Mouse (Mus musculus) layer of hippocampus, adult 11-12 months (tissue): ENCODE data around the gene Gm37240.

Source experiments
- DNase-seq: peaks from one replicate; pipeline ENCODE4 v3.0.0; 2022; ENCODE audit warnings: low spot score

The Gm37240 gene

DNA sequence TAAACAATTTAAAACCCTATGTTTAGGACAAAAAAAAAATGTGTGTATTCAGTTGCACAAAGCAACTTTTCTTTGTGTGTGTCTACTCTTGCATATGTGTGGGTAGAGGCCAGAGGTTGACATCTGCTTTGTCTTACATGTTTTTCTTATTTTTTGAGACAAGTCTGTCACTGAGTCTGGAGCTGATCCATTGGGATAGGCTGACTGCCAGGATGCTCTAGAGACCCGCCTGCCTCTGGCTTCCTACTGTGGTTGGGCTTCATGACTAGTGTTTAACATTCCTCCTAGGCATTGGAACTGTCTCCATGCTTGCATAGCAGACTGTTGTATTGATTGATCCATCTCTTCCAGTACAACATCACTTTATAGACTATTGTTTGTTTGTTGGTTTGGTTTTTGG lies 1058.0 kb downstream of the Gm37240 start:
- no peak for DNase-seq

DNA sequence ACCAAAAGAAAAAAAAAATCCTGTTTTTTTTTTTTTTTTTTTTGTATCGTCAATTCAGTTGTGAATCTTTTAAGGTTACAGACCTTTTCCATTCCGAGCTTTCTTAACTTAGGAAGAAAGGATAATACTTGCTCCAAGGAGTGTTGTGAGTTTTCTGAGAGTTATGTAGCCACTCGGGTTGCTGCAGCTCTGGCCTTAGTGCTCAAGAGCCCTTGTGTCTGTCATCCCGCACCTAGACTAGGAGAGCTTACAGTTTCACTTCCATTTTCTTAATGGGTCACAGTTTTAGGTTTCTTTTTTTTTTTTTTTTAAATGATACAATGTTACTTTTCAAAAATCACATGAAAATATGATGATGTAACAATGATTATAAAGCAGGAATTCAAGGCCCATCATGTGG lies 1059.7 kb downstream of the Gm37240 start:
- DNase-seq = no peak

DNA sequence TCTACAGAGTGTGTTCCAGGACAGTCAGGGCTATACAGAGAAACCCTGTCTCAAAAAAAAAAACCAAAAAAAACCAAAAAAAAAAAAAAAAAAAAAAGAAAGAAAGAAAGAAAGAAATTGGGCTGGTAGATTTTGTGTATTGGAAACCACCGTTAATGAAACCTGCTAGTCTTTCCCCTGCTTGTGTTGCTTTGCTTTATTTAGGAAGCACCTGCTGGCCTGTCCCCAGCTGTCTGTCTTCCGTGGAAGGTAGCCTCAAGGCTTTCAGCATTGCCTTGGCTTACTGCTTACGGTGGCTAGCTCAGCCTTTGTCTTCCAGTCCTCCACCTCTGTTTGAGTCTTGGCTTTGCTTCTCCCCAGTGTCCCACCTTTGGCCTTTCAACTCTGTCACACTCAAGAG lies 1060.4 kb downstream of the Gm37240 start:
- DNase-seq = no peak

DNA sequence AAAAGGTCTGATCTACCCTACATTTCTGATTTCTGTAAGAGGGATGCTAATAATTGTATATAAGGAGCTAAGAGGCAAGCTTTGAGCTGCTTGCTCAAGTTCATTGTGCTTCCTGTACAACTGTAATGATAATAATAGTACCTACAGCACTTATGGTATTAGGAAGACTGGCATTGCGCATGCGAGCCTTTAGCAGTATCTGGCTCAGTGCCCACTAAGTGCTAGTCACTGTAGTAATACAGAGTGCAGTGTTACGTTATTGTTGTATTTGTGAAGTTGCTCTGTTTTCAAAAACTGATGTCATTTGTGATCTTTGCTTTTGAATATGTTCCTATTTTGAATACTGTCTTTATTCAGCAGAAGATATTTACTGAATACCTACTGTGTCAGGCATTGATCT lies 1060.9 kb downstream of the Gm37240 start:
- DNase-seq = no peak

DNA sequence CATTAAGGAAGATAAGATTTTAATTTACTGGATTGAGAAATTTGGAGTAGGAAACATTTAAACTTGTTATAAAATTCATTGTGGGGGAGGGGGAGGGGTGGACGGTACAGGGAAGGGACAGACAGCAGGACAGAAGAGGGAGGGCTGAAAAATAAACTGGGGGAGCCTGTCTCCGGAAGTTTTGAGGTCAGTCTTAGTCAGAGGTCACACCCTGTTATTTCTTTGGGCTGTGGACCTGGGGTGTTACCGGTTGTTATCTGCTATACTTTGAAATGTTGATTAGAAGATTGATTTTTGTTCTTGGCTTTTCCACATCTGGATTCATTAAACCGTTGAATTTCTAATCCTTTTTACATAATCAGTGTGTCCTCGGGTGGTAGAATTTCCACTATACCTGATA lies 1061.3 kb downstream of the Gm37240 start:
- no peak for DNase-seq

DNA sequence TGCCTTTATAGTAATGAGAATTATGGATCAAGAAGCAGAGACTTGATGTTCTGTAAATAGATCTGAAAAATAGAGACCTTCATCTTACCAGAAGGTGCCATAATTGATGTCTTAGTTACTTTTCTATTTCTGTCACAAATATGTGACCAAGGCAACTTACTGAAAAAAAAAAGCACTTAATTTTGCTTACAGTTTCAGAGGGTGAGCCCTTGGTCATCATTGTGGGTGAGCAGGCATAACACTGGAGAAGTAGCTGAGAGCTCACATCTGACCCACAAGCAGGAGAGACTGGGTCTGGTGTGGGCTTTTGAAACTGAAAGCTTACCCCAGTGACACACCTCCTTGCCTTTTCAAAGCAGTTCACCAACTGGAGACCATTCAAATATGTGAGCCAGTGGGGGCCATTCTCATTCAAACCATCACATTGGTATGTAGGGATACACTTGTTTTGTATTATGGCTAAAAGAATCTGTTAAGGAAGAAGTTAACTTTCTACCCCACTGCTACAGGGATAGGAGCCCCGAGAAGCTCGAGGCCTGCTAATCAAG lies 1066.6 kb downstream of the Gm37240 start:
- no peak for DNase-seq

DNA sequence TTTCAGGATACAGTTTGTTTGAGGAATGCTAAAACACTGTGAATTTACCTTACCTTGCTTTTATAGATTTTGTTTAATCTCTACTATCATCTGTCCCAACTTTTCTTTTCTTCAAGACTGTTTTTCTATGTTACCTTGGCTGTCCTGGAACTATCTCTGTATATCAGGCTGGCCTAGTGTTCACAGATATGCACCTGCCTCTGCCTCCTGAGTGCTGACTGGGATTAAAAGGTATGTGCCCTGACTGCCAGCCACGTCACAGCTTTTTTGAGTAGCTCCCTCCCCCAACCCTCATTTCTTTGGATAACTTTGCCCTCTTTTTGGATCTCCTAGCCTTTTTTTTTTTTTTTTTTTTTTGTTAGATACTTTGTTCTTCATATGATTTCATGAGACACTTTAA lies 1070.4 kb downstream of the Gm37240 start:
- no peak for DNase-seq

DNA sequence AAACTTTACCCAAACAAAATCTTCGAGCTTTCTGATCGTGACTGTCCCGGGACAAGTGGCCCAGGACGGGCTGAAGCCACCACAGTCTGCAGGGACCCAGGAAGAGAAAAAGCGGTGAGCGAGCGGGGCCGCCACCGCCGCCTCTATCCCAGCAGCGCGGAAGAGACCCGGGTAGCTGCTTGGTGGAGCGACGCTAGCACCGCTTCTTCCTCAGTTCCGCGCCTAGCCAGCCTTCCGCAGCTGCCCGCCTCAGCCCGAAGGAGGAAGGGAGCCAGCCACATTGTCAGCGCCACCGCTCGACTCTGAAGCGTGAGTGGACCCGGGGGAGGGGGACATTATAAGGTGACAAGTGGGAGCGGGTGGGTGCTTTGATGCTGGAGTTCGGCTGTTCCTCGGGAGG lies 1071.9 kb downstream of the Gm37240 start:
- DNase-seq = peak; percentile 26

DNA sequence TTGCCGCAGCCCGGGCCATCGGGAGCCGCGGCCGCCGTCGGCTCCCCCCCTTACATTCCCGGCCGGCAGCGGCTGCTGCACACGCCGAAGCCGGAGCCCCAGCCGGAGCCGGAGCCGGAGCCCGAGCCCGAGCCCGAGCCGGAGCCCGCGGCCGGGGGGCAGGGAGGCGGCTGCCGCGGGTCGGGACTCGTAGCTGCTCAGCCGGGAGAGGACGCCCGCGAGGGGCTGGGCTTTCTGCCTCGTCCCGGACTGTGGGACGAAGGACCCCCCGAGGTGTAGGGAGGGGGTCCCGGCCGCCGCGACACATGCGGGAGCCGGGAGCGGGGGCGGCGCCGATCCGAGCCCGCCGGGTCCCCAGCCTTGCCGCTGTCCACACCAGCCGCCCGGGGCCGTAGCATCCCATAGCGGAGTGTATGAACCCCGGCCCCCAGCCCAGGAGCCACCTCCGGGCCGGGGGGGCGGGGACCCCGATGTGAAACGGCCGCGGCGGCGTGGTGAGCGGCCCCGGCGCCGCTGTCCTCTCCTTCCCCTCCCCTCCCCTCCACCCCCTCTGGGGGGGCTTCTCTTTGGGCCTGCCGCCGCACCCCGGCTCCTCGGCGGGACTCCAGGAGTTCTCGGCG lies 1072.4 kb downstream of the Gm37240 start, which contains the start of gene Fbxw7:
Gene Fbxw7 (plus strand): TSS at position 507 of the 620 bp plus-strand sequence.
- peak; percentile 14 for DNase-seq

DNA sequence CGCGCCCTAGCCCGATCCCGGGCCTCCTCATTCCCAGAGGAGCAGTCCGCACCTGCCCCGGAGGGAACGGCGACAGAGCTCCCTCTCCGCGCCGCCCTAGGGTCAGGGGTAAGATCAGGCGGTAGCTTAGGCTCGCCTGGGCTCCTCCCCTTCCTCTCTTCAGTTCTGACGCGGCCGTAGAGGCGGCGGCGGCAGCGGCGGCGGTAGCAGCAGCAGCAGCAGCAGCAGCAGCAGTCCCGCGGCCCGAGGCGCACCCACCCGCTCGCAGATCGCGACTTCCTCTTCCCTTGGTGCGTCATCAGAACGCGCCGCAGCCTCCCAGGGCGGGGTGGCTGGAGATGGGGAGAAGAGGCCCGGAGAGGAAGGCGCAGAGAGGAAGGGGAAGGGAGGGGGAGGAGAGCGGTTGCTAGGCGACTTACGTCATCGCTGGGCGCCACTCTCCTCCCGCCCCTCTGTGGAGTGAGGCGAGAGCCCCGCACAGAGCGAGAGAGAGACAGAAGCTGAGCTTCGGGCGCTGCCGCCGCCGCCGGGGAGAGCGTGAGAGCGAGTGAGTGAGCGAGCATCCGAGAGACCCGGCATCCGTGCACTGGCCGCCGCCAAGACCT lies 1073.1 kb downstream of the Gm37240 start:
- peak; percentile 99 for DNase-seq

DNA sequence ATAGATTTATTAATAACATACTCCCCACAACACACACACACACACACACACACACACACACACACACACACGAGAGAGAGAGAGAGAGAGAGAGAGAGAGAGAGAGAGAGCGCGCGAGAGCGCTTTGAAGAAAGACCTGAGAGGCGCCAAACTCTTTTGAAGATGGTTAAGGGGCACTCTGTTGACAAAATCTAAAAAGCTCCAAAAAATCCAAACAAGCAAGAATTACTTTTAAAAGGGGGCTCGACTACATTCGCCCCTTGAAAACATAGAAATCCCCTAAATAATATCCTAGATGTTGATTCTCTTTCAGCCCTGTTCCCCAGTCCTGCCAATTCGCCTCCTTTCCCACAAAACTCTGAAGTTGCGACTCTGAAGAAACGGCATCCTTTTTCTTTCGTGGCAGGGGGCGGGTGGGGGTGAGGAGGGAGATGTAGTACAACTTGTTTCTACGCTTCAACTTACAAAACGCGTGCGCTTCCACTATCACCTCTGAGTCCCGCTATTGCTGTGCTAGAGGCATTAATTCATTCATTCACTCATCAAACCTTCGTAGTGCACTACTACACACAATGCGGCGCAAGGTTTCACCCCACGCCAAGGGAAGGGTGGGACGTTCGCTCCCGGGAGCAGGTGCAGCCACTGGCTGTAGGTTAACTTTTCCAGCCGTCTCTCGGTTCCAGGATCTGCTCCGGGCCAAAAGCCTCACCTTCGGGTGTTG lies 1073.7 kb downstream of the Gm37240 start:
- no peak for DNase-seq

DNA sequence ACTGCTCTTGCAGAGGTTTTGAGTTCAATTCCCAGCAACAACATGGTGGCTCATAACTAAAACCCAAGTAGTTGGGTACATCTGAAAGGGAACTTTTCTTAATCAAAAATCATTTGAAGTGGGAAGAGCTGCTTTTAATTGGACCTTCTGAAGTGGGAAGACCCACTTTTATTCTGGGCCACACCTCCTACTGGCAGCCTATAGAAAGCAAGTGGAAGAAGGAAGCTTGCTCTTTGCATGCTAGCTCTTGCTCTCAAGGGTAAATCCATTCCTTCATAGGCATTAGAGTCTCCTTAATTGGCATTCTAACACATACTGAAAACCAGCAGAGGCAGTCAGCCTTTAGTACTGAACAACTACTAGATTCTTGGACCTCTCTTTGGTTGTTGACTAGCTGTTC lies 1076.5 kb downstream of the Gm37240 start:
- DNase-seq = no peak

DNA sequence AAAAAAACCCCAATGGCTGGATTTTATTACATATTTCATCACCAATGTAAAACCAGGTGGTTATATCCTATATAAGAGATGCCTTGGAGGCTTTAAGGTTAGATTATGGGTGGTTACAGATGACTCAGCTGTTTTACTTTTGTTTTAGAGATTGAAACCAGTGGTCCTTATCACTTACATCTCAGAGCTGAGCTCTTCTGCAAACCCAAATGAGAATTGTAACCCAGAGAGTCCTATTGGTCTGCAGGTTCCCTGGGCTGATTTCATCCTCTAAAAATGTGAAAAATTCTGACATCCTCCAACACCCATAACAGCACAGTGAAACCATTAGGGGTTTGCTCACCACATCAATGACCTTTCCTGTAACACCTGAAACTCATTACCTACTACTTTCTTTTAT lies 1078.4 kb downstream of the Gm37240 start:
- no peak for DNase-seq

DNA sequence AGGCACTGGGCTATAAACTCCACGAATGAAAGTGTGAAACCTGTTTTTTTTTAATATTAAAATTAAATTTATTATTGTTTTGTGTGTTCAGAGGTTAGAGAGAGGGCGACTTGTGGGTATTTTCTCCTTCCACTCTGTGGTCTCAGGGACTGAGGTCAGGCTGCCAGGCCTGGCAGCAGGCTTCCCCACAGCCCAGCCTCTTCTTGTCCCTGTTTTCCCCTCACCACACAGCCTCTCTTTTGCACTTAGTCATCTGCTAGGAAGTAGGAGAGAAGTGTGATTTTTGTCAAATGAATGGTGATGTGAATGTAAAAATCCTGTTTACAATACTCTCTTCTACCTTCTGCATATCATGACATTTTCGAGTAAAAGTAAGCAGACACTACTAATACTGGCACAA lies 1079.5 kb downstream of the Gm37240 start:
- DNase-seq = no peak

DNA sequence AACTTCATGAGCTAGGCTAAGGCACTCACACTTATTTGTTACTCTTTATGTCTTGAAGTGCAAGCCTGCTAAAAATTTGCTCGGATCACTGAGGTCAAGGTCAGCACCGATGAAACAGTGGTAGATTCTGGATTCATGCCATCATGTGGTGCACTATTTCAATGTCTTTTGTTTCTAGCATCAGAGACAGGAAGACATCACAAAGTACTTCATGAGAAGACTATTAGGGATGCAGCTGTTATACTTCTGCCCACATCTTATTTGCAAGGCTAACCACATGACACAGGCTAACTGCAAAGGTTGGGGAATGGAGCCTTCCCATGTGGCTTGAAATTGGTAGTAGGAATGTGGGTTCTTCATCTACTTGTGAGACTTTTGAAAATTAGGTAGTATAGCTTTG lies 1081.1 kb downstream of the Gm37240 start:
- DNase-seq = no peak

DNA sequence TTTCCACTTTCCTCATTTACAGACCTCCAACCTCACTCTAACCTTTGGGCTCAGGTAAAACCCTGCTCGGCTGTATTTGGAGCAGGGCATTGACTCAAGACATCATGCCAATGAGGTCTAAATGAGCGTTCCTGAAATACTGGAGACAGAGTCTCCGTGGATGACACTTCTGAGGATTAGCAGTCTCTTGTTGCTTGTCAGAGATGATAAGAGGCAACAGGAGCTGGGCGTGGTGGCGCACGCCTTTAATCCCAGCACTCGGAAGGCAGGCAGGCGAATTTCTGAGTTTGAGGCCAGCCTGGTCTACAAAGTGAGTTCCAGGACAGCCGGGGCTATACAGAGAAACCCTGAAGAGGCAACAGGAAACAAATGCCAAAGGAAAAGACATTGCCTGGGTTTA lies 1083.3 kb downstream of the Gm37240 start:
- DNase-seq = no peak

DNA sequence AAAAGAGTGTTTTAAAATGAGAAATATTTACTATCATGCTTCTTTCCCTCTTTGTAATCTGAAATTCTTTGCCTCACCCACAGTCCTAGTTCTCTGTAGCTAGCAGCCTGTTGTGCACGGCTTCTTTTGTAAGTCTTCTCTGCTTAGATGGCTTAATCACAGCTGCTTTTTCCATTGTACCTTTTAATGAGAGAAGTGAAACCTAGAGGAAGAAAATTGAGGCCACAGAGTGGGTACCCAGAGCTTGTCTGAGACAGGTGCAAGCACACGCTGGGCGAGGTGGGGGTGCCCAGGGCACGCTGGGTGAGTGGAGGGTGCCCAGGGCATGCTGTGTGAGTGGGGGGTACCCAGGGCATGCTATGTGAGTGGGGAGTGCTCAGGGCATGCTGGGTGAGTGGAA lies 1099.4 kb downstream of the Gm37240 start:
- DNase-seq = no peak

DNA sequence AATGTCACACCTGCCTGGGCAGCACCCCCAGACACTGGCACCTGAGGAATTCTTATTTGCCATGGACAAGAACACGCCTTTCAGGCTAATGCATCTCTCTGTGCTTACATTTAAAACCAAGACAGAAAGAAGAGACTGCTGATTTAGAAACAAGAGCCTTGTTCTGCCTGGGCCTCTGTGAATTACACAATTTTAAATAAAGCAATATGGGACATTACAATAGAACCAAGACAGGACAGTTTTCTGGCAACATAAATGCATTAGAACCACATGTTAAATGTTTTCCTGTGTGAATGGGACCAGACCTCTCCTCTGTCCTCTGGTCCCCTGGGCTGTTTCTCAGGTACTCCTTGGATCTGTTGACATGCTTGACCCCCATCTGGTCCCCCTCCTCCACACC lies 1111.2 kb downstream of the Gm37240 start:
- no peak for DNase-seq

DNA sequence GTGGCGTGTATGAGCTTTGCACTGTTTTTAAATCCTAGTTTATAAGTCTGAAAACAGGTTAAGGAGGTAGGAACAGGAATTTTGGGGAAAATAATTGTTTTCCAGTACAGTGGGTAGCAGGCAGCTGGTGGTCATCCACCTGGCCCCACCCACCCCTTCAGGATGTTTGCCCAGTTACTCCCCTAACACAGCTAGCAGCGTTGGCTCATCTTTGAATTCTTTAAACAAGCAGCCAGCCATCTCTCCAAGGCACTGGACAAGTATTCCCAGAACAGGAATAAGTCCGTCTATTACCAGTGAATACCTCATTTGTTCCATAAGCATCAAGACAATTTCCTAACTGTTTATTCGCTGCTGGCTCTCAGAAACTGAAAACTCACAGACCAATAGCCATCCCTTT lies 1111.7 kb downstream of the Gm37240 start:
- no peak for DNase-seq

DNA sequence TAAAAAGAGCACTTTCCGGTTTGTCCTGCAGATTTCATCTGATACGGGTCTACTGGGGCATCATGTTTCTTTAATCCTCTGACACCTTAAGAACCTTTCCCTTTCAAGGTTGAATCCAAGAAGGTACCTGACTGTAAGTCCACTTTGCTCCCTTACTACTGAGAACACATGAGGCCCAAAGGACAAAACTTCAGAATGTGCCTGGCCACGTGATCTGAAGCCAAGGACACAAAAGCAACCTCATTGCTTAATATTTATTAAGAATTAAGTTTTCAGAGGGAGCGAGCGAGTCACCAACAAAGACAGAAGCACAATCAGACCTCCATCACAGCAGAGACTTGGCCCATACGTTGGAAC lies 1112.3 kb downstream of the Gm37240 start:
- DNase-seq = no peak

DNA sequence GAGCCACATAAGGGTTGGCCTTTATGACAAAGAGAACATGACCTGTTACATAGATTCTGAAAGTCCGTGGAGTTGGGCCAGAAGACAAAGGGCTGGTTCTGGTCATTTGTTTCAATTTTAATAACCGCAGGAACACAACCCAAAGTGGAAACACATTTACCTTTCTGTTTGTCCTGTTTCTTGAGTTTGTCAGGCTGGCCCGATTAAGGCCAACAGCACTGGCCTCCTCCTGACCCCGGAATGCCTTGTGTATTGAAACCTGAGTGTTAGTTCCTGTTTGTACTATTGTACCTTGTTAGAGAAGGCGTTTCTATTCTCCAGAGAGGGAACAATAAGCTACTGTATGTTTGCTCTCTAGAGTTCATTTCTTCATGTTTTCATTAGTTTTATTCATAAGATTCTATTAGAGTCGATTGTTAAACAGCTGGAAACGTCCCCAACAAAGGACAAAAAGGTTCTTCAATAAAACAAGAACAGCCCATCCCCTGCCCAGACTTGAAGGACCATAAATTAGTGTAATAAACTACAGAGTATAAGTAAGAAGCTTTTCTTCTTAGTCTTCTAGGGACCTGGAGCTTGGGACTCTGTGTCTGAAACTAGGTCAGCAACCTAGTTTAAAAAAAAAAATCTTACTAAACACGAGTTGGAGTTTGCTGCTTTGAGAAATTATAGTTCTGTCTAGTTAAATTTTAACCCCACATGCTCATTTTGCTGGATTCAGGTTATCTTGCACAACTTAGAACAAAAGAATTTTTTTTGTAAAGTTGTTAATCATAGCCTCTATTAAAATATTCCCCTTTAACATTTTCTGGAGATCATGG lies 1112.9 kb downstream of the Gm37240 start:
- DNase-seq = no peak

DNA sequence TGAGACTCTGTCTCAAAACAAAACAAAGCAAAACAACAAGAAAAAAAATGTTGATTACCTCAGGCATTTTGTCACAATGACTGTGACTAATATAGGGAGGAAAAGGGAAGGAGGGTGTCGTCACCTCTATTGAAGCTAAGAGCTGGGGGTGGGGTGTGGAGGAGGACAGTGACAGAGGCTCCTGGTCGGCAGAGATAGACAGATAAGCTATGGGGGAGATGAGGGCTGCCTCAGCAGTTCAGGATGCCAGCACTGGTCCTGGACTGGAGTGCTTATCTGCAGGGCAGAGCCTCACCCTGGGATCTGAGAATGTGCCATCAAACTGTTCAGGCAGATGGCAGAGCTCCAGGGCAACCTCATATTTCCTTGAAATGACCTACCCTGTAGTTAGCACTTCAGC lies 1115.3 kb downstream of the Gm37240 start:
- no peak for DNase-seq

DNA sequence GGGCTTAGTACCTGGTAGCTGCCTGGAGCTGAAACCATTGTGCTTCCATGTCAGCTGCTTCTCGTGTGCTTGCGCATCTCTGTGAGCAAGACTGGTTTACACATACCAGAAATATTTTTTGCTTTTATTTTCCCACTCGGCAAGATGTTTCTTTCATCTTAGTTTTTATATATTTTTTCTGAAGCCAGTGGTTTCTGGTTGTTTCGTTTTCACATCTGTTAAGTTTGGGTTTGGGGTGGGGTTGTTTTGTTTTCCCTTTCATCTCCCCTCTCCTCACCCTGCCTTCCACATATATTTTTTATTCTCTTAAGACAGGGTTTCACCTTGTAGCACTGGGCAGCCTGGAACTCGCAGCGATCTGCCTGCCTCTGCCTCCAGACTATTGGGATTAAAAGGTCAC lies 1116.8 kb downstream of the Gm37240 start:
- DNase-seq = no peak
